Mouse (Mus musculus) liver, adult 2 months (tissue): Measurements from ENCODE around the gene Fzd4. TPM values are rescaled to one million over a fixed set of nuclear protein-coding genes. Genes with fewer than 3 reads are reported as not detected.
A peak's percentile ranks its signal among the peaks of the same experiment; 100 is the strongest.

Experiments used
- DNase-seq: peaks from one replicate; pipeline ENCODE4 v3.0.0-alpha.2; 2011; ENCODE audit warnings: low read depth, low spot score; ENCODE audit errors: extremely low read depth
- H3K27ac ChIP-seq: fragments of 200-500 bp; replicated peaks from 2 replicates; pipeline ENCODE4 v1.5.1; 2012; ENCODE audit warnings: low read depth, mild to moderate bottlenecking, control low read depth, inconsistent platforms, low read length; ENCODE audit not compliant: insufficient read depth
- H3K27me3 ChIP-seq: fragments of 200-500 bp; 2 replicates; pipeline ENCODE4 v1.6.1; 2012; ENCODE audit warnings: mild to moderate bottlenecking, moderate library complexity, low read length, inconsistent platforms; ENCODE audit not compliant: control insufficient read depth, insufficient read depth
- H3K36me3 ChIP-seq: fragments of 200-500 bp; 2 replicates; pipeline ENCODE4 v1.6.1; 2012; ENCODE audit warnings: low read length, inconsistent platforms; ENCODE audit not compliant: control insufficient read depth, insufficient read depth
- H3K4me1 ChIP-seq: fragments of 200-500 bp; 2 replicates; pipeline ENCODE4 v1.6.1; 2011; ENCODE audit warnings: low read length; ENCODE audit not compliant: control insufficient read depth, insufficient read depth
- H3K4me3 ChIP-seq: fragments of 200-500 bp; 2 replicates; pipeline ENCODE4 v1.5.1; 2011; ENCODE audit warnings: low read depth, mild to moderate bottlenecking, control low read depth, low read length, moderate library complexity; ENCODE audit not compliant: insufficient read depth
- H3K79me2 ChIP-seq: fragments of 200-500 bp; 2 replicates; pipeline ENCODE4 v1.6.1; 2012; ENCODE audit warnings: inconsistent platforms, mild to moderate bottlenecking, low read length, moderate library complexity; ENCODE audit not compliant: control insufficient read depth, insufficient read depth
- H3K9ac ChIP-seq: fragments of 200-500 bp; 2 replicates; pipeline ENCODE4 v1.6.1; 2012; ENCODE audit warnings: low read depth, mild to moderate bottlenecking, control low read depth, inconsistent platforms, low read length
- CTCF ChIP-seq: fragments of 200-500 bp; IDR thresholded peaks from 2 replicates; pipeline ENCODE4 v1.5.1; 2011; ENCODE audit warnings: low read depth, low read length, control low read depth
- POLR2A ChIP-seq: fragments of 200-500 bp; IDR thresholded peaks from 2 replicates; pipeline ENCODE4 v1.6.1; 2011; ENCODE audit warnings: low read length, control low read depth; ENCODE audit not compliant: insufficient read depth; ENCODE audit errors: extremely low read depth
- WGBS: fragments of 180-500 bp; shearing (Covaris S2); methylation state at CpG from one replicate; pipeline ENCODE4 v1.1.7; 2018; 5-methylcytosine and 5-hydroxymethylcytosine counted together
- polyA plus RNA-seq: library from polyadenylated mRNA; depleted of rRNA; stranded (reverse); fragments of >200 nt; gene quantifications from 2 replicates; pipeline ENCODE4 v1.2.3, GENCODE M21; 2012; rRNA removed
- total RNA-seq: library from RNA; depleted of rRNA; stranded (reverse); fragments of >200 nt; gene quantifications from 2 replicates; pipeline ENCODE4 v1.2.3, GENCODE M21; 2014; rRNA removed

The Fzd4 gene
- 11.5 and 12.1 TPM in 2 replicates for total RNA-seq
- 4.8 and 6.3 TPM in 2 replicates for polyA plus RNA-seq

- peaks cover 6% of the 10 kb centered on the region; the same call in 1 of the 2 replicates for H3K79me2 ChIP-seq
- H3K4me3 ChIP-seq, result peak within 1 kb of the TSS; percentile 90
- H3K36me3 ChIP-seq, result peaks cover 17% of the 10 kb centered on the region
- no peaks in the 10 kb centered on the region for H3K27me3 ChIP-seq
- WGBS, result under 1% methylated on average over 61 of the region's 62 CpGs
- peaks cover 17% of the 10 kb centered on the region for H3K4me1 ChIP-seq
- peak within 1 kb of the TSS; percentile 96 for H3K27ac ChIP-seq
- no peak for TF ChIP-seq CTCF
- peak; percentile 92 for TF ChIP-seq POLR2A
- H3K9ac ChIP-seq, result peak within 1 kb of the TSS; percentile 93
- peak; percentile 84 for DNase-seq
Measured at GRCm38 (mm10) chr7:89404081-89404733, at the start of gene Fzd4, which contains the start of gene Tmem135. TSS of gene Fzd4 (plus strand) at chr7:89404355. TSS of gene Tmem135 (minus strand) at chr7:89404222.

GRCm38 (mm10) chr7:89355519-89356255, 48.5 kb upstream of the Fzd4 start:
- H3K9ac ChIP-seq, result no peak overlapping the region
- TF ChIP-seq POLR2A (no peak), CTCF (no peak)
- H3K4me1 ChIP-seq, result 0 out of 2 replicates have a peak, but pooled peaks cover 2% of the 10 kb centered on the region
- H3K4me3 ChIP-seq, result no peak overlapping the region
- WGBS, result 88% methylated on average over 8 of the region's 8 CpGs
- H3K27ac ChIP-seq, result no peak overlapping the region
- no peak for DNase-seq
- no peaks in the 10 kb centered on the region for H3K36me3 ChIP-seq
- no peaks in the 10 kb centered on the region for H3K79me2 ChIP-seq
- no peaks in the 10 kb centered on the region for H3K27me3 ChIP-seq

GRCm38 (mm10) chr7:89356307-89356706, 47.8 kb upstream of the Fzd4 start:
- H3K4me3 ChIP-seq, result no peak overlapping the region
- TF ChIP-seq CTCF (no peak), POLR2A (no peak)
- H3K27me3 ChIP-seq, result no peaks in the 10 kb centered on the region
- WGBS, result 81% methylated on average over 4 of the region's 4 CpGs
- 0 out of 2 replicates have a peak, but pooled peaks cover 2% of the 10 kb centered on the region for H3K4me1 ChIP-seq
- H3K27ac ChIP-seq, result no peak overlapping the region
- no peak overlapping the region for H3K9ac ChIP-seq
- H3K79me2 ChIP-seq, result no peaks in the 10 kb centered on the region
- DNase-seq, result no peak
- no peaks in the 10 kb centered on the region for H3K36me3 ChIP-seq

- TF ChIP-seq POLR2A, result no peak
- TF ChIP-seq CTCF, result no peak
- Histone ChIP-seq H3K4me1 (0 out of 2 replicates have a peak, but pooled peaks cover 2% of the 10 kb centered on the region), H3K4me3 (no peak overlapping the region), H3K27me3 (no peaks in the 10 kb centered on the region), H3K36me3 (no peaks in the 10 kb centered on the region), H3K9ac (no peak overlapping the region), H3K27ac (no peak overlapping the region), H3K79me2 (no peaks in the 10 kb centered on the region)
- 88% methylated on average over 5 of the region's 5 CpGs for WGBS
- DNase-seq, result no peak
Measured at GRCm38 (mm10) chr7:89363975-89364374, 40.2 kb upstream of the Fzd4 start.

- Histone ChIP-seq H3K36me3 (no peaks in the 10 kb centered on the region), H3K27me3 (no peaks in the 10 kb centered on the region), H3K4me1 (peaks cover 2% of the 10 kb centered on the region; the same call in 1 of the 2 replicates), H3K79me2 (no peaks in the 10 kb centered on the region), H3K4me3 (no peak overlapping the region), H3K27ac (no peak overlapping the region), H3K9ac (no peak overlapping the region)
- TF ChIP-seq POLR2A, result no peak
- 83% methylated on average over 10 of the region's 10 CpGs for WGBS
- no peak for DNase-seq
Measured at GRCm38 (mm10) chr7:89365135-89365880, 38.8 kb upstream of the Fzd4 start.
